Mouse (Mus musculus) central nervous system, embryonic 11.5 days (tissue): ENCODE data around the gene Mup13. TPM values are rescaled to one million over a fixed set of nuclear protein-coding genes. Genes with fewer than 3 reads are reported as not detected.

Experiments used
- polyA plus RNA-seq: library from polyadenylated mRNA; depleted of rRNA; stranded (reverse); fragments of >200 nt; gene quantifications from 2 replicates; pipeline ENCODE4 v1.2.3, GENCODE M21; 2012; rRNA removed

Mup13 gene
- polyA plus RNA-seq, result not detected in 2 replicates

DNA sequence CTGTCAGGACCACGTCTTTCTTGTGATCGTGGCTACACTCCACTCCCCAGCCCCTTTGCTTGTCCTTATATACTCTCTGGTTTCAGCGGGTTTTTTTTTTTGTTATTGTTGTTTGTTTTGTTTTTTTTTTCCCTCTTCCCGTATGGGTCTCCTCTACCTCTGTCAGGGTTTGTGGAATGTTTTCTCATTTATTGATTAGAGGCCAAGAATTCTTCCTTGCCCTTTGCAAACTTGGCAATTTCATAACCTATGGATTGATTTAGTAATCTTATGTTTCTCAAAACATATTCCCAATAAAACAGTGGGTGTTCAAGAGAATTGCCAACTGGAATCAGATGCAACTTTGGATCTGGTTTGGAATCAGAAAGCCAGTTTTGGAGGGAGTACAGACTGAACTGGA is at the start of gene Mup13:
Gene Mup13, minus strand, starts transcription at position 101 of the 400 bp plus-strand sequence.

Other genes starting within 250 kb of the Mup13 start
- not detected in 2 replicates for gene Mup14, start 75.7 kb upstream of the Mup13 start, polyA plus RNA-seq
- not detected in 2 replicates for gene Mup15, start 211.5 kb upstream of the Mup13 start, polyA plus RNA-seq